Mouse (Mus musculus) heart, postnatal 0 days (tissue): Measurements from ENCODE around the gene Wdr46. TPM values are rescaled to one million over a fixed set of nuclear protein-coding genes. Genes with fewer than 3 reads are reported as not detected.

Source experiments
- ATAC-seq: fragments of 200-750 bp; cut with Nextera tagmentation; 2 replicates; pipeline ENCODE4 v1.8.0; 2017; ENCODE audit warnings: low read depth, moderate number of reproducible peaks, moderate library complexity; ENCODE audit not compliant: insufficient read depth
- DNase-seq: peaks from one replicate; pipeline ENCODE4 v3.0.0-alpha.2; 2016; ENCODE audit warnings: low spot score
- H3K27ac ChIP-seq: fragments of 300-500 bp; sonication (generic); 2 replicates; pipeline ENCODE4 v1.5.1; 2014; ENCODE audit warnings: low read depth, mild to moderate bottlenecking
- H3K27me3 ChIP-seq: fragments of 300-500 bp; sonication (generic); 2 replicates; pipeline ENCODE4 v1.6.1; 2014; ENCODE audit warnings: low read length, mixed read lengths; ENCODE audit not compliant: control insufficient read depth, insufficient read depth
- H3K36me3 ChIP-seq: fragments of 300-500 bp; sonication (generic); replicated peaks from 2 replicates; pipeline ENCODE4 v1.6.1; 2014; ENCODE audit warnings: low read length, mixed read lengths; ENCODE audit not compliant: control insufficient read depth, insufficient read depth
- H3K4me1 ChIP-seq: fragments of 300-500 bp; sonication (generic); 2 replicates; pipeline ENCODE4 v1.6.1; 2014; ENCODE audit warnings: antibody characterized with exemption; ENCODE audit not compliant: control insufficient read depth, insufficient read depth
- H3K4me2 ChIP-seq: fragments of 300-500 bp; sonication (generic); 2 replicates; pipeline ENCODE4 v1.6.1; 2014; ENCODE audit warnings: low read depth, mild to moderate bottlenecking, low read length, moderate library complexity
- H3K4me3 ChIP-seq: fragments of 300-500 bp; sonication (generic); 2 replicates; pipeline ENCODE4 v1.5.1; 2014; ENCODE audit warnings: low read depth, low read length
- H3K9ac ChIP-seq: fragments of 300-500 bp; sonication (generic); replicated peaks from 2 replicates; pipeline ENCODE4 v1.6.1; 2014; ENCODE audit warnings: low read depth, low read length, mixed read lengths
- H3K9me3 ChIP-seq: fragments of 300-500 bp; sonication (generic); replicated peaks from 2 replicates; pipeline ENCODE4 v1.6.1; 2016; ENCODE audit warnings: low read length; ENCODE audit not compliant: control insufficient read depth
- CTCF ChIP-seq: IDR thresholded peaks from 2 replicates; pipeline ENCODE4 v1.5.1; 2016; ENCODE audit warnings: antibody characterized with exemption, control low read depth, low read depth
- EP300 ChIP-seq: IDR thresholded peaks from 2 replicates; pipeline ENCODE4 v1.6.1; 2016; ENCODE audit warnings: antibody characterized with exemption, low read depth
- WGBS: fragments of 180-500 bp; shearing (Covaris S2); extraction: QIAGEN DNeasy Blood & Tissue Kit; methylation state at CpG from one replicate; pipeline ENCODE4 v1.1.7; 2014; 5-methylcytosine and 5-hydroxymethylcytosine counted together
- polyA plus RNA-seq: library from polyadenylated mRNA; unstranded; fragments of >200 nt; fragmentation: Nextera tagmentation; extraction: Ambion mirVana; gene quantifications from 2 replicates; pipeline ENCODE4 v1.2.1, GENCODE M21; 2015
- total RNA-seq: library from RNA; depleted of rRNA; stranded (reverse); fragments of >200 nt; gene quantifications from 2 replicates; pipeline ENCODE4 v1.2.3, GENCODE M21; 2014; ENCODE audit warnings: low replicate concordance

The Wdr46 gene
- total and polyA plus RNA-seq, 2 experiments from 2014 or later = 6.7 to 11.1 TPM

DNA sequence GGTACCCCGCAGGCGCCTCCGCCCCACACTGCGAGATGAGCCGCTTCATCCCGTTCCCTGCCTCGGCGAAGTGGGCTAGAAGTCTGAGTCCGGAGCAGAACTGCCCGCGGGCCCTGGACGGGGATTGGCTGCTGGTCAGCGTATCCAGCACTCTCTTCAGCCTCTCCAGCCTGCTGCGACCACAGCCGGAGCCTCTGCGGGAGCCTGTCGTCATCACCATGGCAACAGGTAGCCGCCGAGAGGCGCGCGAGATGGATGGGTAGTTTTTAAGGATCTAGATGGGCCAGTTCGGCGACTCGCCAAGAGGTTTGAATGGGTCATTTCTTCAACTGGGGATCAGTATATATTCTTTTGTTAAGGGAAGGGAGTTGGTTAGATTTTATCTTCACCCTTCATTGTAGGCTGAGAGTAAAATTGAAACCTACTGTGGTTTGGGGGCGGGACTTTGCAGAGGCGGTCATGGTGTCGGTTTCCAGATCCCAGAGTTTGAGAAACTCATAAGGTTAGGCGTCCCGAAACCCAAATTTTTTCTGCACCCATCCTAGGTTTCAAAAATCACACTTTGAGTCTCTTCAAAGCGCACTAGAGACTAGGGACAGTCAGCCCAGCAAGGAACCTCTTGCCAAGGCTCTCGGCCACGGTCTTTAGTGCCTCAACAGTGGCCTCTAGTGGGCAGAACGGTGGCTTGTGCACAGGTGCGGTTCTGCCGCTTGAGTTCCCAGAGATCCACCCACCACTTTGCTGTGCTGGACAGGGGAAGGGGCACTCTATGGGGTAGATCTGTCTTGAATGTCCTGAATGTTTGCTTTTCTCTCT is 20.0 kb upstream of the Wdr46 start:
- ATAC-seq (peak; percentile 12; the same call in 1 of the 2 replicates), DNase-seq (peak; percentile 70)
- TF ChIP-seq CTCF (peak; percentile 85), EP300 (no peak)
- H3K4me3 ChIP-seq = peak overlapping the region; percentile 66
- peak overlapping the region; percentile 73 for H3K27ac ChIP-seq
- H3K36me3 ChIP-seq = 0 out of 2 replicates have a peak, but pooled peaks cover 3% of the 10 kb centered on the region
- peaks cover 5% of the 10 kb centered on the region; the same call in 1 of the 2 replicates for H3K4me1 ChIP-seq
- H3K27me3 ChIP-seq = no peaks in the 10 kb centered on the region
- H3K4me2 ChIP-seq = peak overlapping the region; percentile 94
- WGBS = 1% methylated on average over 36 of the region's 36 CpGs
- peak overlapping the region; percentile 59 for H3K9ac ChIP-seq
- no peaks in the 10 kb centered on the region for H3K9me3 ChIP-seq

DNA sequence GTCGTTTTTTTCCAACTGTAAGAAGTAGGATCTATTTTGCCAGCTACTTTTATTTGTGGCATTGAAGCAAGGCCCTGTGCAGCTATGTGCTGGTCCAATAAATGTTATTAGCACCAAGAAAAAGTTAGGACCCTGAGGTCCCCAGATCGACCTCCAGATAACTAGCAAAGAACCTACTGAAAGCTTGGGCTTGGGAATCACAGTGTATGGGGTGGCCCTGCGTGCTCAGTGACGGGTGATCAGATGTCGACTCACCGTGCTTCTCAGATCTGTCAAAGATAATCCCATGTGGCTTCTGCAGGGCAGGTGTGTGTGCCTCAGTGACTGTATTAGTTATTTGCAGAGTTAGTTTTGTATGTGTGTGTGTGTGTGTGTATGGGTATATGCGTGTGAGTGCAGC is 19.1 kb upstream of the Wdr46 start:
- DNase-seq (no peak), ATAC-seq (no peak)
- no peaks in the 10 kb centered on the region for H3K9me3 ChIP-seq
- H3K4me2 ChIP-seq = no peak overlapping the region
- TF ChIP-seq CTCF = no peak
- TF ChIP-seq EP300 = no peak
- 0 out of 2 replicates have a peak, but pooled peaks cover 9% of the 10 kb centered on the region for H3K36me3 ChIP-seq
- H3K27me3 ChIP-seq = no peaks in the 10 kb centered on the region
- no peak overlapping the region for H3K27ac ChIP-seq
- H3K4me1 ChIP-seq = peaks cover 5% of the 10 kb centered on the region; the same call in 1 of the 2 replicates
- H3K9ac ChIP-seq = no peak overlapping the region
- no peak overlapping the region for H3K4me3 ChIP-seq
- WGBS = 82% methylated on average over 7 of the region's 7 CpGs

DNA sequence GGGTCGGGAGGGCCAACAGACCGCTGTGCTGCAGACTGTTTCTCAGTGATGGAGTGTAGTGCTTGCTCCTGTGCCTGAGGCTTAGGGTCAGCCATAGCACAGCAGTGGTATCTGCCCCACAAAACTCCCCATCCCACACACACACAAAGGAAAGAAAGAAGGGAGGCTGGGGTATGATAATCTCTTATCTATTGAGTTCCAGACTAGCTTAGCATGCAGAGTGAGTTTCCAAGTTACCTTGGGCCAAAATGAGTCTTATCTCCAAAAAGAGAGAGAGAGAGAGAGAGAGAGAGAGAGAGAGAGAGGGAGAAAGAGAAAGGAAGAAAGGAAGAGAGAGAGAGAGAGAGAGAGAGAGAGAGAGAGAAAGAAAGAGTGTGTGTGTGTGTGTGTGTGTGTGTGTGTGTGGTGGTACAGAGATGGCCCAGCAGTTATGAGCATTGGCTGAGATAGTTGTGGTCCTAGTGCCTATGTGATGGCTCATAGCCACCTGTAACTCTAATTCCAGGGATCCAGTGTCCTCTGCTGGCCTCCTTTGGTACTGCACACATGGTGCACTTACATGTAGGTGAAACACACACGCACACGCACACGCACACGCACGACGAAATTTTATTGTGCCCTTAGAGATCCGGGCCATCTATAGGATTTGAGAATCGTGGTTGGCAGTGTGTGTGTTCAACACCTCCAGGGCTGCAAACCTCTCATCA is 15.7 kb upstream of the Wdr46 start:
- no peak overlapping the region for H3K27ac ChIP-seq
- H3K36me3 ChIP-seq = 0 out of 2 replicates have a peak, but pooled peaks cover 15% of the 10 kb centered on the region
- H3K4me3 ChIP-seq = no peak overlapping the region
- H3K9me3 ChIP-seq = no peaks in the 10 kb centered on the region
- WGBS = 76% methylated on average over 10 of the region's 10 CpGs
- H3K4me2 ChIP-seq = no peak overlapping the region
- no peak for ATAC-seq
- no peaks in the 10 kb centered on the region for H3K27me3 ChIP-seq
- no peak for DNase-seq
- H3K9ac ChIP-seq = no peak overlapping the region
- no peaks in the 10 kb centered on the region for H3K4me1 ChIP-seq
- TF ChIP-seq CTCF = peak; percentile 41
- no peak for TF ChIP-seq EP300

DNA sequence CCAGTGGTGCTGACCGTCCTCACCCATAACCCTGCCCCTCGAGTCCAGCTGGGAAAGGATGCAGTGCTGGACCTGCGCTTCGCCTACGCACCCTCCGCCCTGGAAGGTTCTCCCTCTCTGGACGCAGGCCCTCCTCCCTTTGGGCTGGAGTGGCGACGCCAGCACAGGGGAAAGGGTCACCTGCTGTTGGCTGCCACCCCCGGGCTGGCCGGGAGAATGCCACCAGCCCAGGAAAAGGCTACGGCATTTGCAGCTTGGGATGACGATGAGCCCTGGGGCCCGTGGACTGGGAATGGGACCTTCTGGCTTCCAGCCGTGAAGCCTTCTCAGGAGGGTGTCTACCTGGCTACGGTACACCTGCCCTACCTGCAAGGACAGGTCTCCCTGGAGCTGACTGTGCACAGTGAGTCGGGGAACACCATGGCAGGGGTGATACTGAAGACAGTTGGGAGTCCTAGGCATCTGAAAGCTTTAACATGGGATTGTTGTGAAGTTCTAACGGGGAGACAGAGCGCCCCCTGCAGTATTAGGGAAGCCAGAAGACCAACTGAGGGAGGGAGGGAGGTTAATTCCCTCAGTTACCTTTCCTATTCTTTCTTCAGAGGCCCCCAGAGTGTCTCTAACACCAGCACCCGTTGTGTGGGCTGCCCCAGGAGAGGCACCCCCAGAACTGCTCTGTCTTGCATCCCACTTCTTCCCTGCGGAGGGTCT is 14.9 kb upstream of the Wdr46 start:
- DNase-seq = no peak
- no peak for ATAC-seq
- Histone ChIP-seq H3K9me3 (no peaks in the 10 kb centered on the region), H3K36me3 (0 out of 2 replicates have a peak, but pooled peaks cover 15% of the 10 kb centered on the region), H3K4me1 (no peaks in the 10 kb centered on the region), H3K4me2 (no peak overlapping the region), H3K4me3 (no peak overlapping the region), H3K27ac (no peak overlapping the region), H3K9ac (no peak overlapping the region), H3K27me3 (no peaks in the 10 kb centered on the region)
- TF ChIP-seq EP300 = no peak
- no peak for TF ChIP-seq CTCF
- WGBS = 83% methylated on average over 19 of the region's 21 CpGs

DNA sequence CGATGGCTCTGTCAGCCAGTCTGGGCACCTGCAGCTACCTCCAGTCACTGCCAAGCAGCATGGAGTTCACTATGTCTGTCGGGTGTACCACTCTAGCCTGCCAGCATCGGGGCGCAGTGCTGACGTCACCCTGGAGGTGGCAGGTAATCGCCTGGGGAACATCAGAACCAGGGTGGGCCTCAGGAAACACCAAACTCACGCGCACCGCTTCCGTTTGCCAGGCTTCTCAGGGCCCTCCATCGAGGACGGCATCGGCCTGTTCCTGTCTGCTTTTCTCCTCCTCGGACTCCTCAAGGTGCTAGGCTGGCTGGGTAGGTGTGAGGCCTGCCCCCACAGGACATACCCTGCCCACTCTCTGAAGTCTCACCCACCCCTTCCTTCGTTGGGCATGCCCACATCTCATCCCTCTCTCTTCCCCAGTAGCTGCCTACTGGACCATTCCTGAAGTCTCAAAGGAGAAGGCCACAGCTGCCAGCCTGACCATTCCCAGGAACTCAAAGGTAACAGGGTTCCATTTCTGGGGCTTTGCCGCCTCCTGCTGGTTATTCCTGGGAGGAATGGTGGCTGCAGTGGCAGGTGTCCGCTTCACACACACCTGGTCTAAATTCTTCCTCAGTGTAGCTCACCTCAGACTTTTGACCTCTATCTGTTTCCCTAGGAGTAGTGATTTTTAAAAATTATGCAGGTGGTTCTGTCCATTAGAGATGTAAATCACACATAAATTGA is 14.1 kb upstream of the Wdr46 start:
- Histone ChIP-seq H3K27ac (no peak overlapping the region), H3K9me3 (no peaks in the 10 kb centered on the region), H3K27me3 (no peaks in the 10 kb centered on the region), H3K4me1 (peaks cover 6% of the 10 kb centered on the region; the same call in 1 of the 2 replicates), H3K4me3 (no peak overlapping the region), H3K9ac (no peak overlapping the region), H3K36me3 (0 out of 2 replicates have a peak, but pooled peaks cover 15% of the 10 kb centered on the region), H3K4me2 (no peak overlapping the region)
- ATAC-seq = no peak
- TF ChIP-seq EP300 (no peak), CTCF (peak; percentile 35)
- no peak for DNase-seq
- 74% methylated on average over 17 of the region's 17 CpGs for WGBS
